Mouse (Mus musculus) cerebellum, postnatal 10 days (tissue): Measurements from ENCODE around the gene Cutal.

Experiments
- DNase-seq, 2 experiments: peaks; one replicate each; pipeline ENCODE4 v3.0.0; 2021; ENCODE audit warnings: mixed read lengths in 2 of 2

The Cutal gene

DNA sequence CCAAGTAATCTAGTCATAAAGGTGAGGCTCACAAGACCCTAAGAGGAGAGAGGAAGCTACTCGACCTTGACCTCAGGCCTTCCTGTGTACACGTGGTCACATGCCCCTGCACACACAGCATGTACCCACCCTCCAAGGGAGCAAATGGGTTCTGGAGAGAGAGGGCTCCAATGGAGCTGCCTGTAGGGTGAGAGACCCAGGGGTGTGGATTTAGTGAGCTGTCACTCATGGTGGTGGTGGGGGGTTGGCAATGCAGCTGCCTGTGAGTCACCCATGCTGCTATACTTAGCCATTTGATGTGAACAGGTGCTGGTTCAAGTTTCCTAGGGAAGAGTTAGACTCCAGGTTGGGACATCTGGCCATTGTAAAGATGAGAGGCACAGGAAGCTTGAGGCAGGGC is 45.9 kb downstream of the Cutal start:
- no peak for DNase-seq

- DNase-seq: no peak
These were observed 48.5 kb downstream of the Cutal start for GRCm38 (mm10) chr2:34922729-34923128.

DNA sequence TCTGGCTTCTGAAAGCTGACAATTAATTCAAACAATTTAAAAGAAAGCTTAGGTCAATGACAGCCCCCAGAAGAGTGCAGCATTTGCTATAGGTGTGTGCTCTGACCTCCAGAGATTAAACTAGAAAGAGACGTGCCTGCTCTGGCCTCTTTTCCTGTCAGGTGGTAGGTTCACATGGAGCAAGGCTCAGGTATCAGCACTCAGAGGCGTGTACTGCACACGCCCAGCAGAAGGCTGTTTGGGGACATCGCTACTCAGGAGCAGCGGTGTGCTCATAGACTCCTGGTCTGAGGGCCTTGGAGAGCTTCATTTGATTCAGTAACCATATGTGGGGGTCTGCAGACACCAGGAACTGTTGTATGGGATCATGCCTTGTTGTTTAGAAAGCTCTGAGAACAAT is 53.1 kb downstream of the Cutal start:
- DNase-seq: no peak

- DNase-seq: no peak
These were observed 63.3 kb downstream of the Cutal start for GRCm38 (mm10) chr2:34937460-34937859.

- DNase-seq: peak; percentile 54 to 66
These were observed 64.3 kb downstream of the Cutal start for GRCm38 (mm10) chr2:34938269-34939208.

- DNase-seq: peak; percentile 75 to 85
These were observed 66.0 kb downstream of the Cutal start for GRCm38 (mm10) chr2:34940246-34940645.

DNA sequence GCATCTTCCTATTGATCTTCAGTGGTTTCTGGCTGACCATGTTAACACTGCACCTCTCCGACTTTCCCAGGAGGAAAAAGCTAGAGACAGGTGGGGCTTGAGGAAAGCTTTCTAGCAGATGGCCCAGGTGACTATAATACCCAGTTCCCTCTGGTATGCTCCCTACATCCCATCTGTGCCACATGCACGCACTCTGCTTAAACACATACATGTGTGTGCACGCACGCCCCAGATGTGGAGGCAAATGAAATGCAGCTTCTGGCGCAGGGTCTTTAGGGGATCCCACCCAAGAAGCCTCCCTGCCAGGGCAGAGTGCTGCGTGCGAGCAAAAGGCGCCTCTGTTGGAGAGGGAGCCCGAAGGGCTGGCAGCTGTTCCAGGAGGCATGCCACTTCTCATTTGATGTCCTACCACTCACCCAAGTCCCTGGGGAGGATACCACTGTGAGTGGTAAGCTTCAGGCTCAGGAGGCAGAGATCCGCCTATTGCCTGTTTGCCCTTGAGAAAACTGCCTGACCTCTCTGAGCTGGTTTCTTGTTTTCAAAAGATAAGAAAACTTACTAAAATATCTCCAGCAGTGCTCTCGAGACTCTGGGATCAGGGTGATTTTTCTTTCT is 67.0 kb downstream of the Cutal start:
- peak in 1 of 2 experiments; percentile 44 for DNase-seq
